Mouse (Mus musculus): ENCODE measurements around the gene BC024978. TPM values are rescaled to one million over a fixed set of nuclear protein-coding genes. Genes with fewer than 3 reads are reported as not detected.
"Not testable (repeated sequence)": the region's sequence is repeated elsewhere in the genome, so short reads cannot be mapped to it uniquely, and the experiment has no call there.

Gene BC024978
- polyA plus RNA-seq, 1 experiment from 2014 or later: 5.1 TPM

- Histone ChIP-seq H3K27ac (ENCODE audit: low read length) (no peak overlapping the region), H3K4me3 (replicated peaks; ENCODE audit: low read length) (no peak overlapping the region), H3K9ac (replicated peaks; ENCODE audit: low read depth, low read length) (no peak overlapping the region), H3K9me3 (ENCODE audit: control insufficient read depth, low read length) (no peaks in the 10 kb centered on the region), H3K27me3 (replicated peaks; ENCODE audit: control insufficient read depth, insufficient read depth, low read length) (no peaks in the 10 kb centered on the region), H3K36me3 (ENCODE audit: control insufficient read depth, insufficient read depth) (peaks cover 19% of the 10 kb centered on the region), H3K4me2 (ENCODE audit: low read length) (no peak overlapping the region), H3K4me1 (replicated peaks; ENCODE audit: control insufficient read depth, insufficient read depth, low read length) (no peaks in the 10 kb centered on the region)
- 82% methylated on average over 8 of the region's 8 CpGs for WGBS
- ATAC-seq: no peak
These were observed 47.6 kb downstream of the BC024978 start for GRCm38 (mm10) chr7:27243211-27243610.

GRCm38 (mm10) chr7:27244088-27244487, 48.5 kb downstream of the BC024978 start:
- not testable (repeated sequence) for H3K4me2 ChIP-seq (ENCODE audit: low read length); H3K4me1 ChIP-seq (replicated peaks; ENCODE audit: control insufficient read depth, insufficient read depth, low read length); ATAC-seq; H3K27me3 ChIP-seq (replicated peaks; ENCODE audit: control insufficient read depth, insufficient read depth, low read length); H3K4me3 ChIP-seq (replicated peaks; ENCODE audit: low read length); H3K27ac ChIP-seq (ENCODE audit: low read length); H3K9ac ChIP-seq (replicated peaks; ENCODE audit: low read depth, low read length); H3K9me3 ChIP-seq (ENCODE audit: control insufficient read depth, low read length)
- H3K36me3 ChIP-seq (ENCODE audit: control insufficient read depth, insufficient read depth): peaks cover 19% of the 10 kb centered on the region
- WGBS: 77% methylated on average over 2 of the region's 2 CpGs

- no peak for ATAC-seq
- no peaks in the 10 kb centered on the region for H3K9me3 ChIP-seq (ENCODE audit: control insufficient read depth, low read length)
- peaks cover 16% of the 10 kb centered on the region for H3K36me3 ChIP-seq (ENCODE audit: control insufficient read depth, insufficient read depth)
- 91% methylated on average over 2 of the region's 2 CpGs for WGBS
- no peaks in the 10 kb centered on the region for H3K4me1 ChIP-seq (replicated peaks; ENCODE audit: control insufficient read depth, insufficient read depth, low read length)
- no peak overlapping the region for H3K27ac ChIP-seq (ENCODE audit: low read length)
- H3K4me3 ChIP-seq (replicated peaks; ENCODE audit: low read length): no peak overlapping the region
- H3K27me3 ChIP-seq (replicated peaks; ENCODE audit: control insufficient read depth, insufficient read depth, low read length): no peaks in the 10 kb centered on the region
- no peak overlapping the region for H3K9ac ChIP-seq (replicated peaks; ENCODE audit: low read depth, low read length)
- no peak overlapping the region for H3K4me2 ChIP-seq (ENCODE audit: low read length)
These were observed 53.6 kb downstream of the BC024978 start for GRCm38 (mm10) chr7:27249146-27249545.

- Histone ChIP-seq H3K36me3 (ENCODE audit: control insufficient read depth, insufficient read depth) (peaks cover 15% of the 10 kb centered on the region), H3K27ac (ENCODE audit: low read length) (no peak overlapping the region), H3K4me1 (replicated peaks; ENCODE audit: control insufficient read depth, insufficient read depth, low read length) (no peaks in the 10 kb centered on the region), H3K4me2 (ENCODE audit: low read length) (no peak overlapping the region), H3K9me3 (ENCODE audit: control insufficient read depth, low read length) (no peaks in the 10 kb centered on the region), H3K9ac (replicated peaks; ENCODE audit: low read depth, low read length) (0 out of 2 replicates have a peak overlapping the region, but pooled peaks have one; percentile 11), H3K4me3 (replicated peaks; ENCODE audit: low read length) (no peak overlapping the region), H3K27me3 (replicated peaks; ENCODE audit: control insufficient read depth, insufficient read depth, low read length) (no peaks in the 10 kb centered on the region)
- WGBS: 82% methylated on average over 5 of the region's 5 CpGs
- ATAC-seq: no peak
These were observed 54.3 kb downstream of the BC024978 start for GRCm38 (mm10) chr7:27249928-27250327.

- Histone ChIP-seq H3K27me3 (replicated peaks; ENCODE audit: control insufficient read depth, insufficient read depth, low read length) (no peaks in the 10 kb centered on the region), H3K36me3 (ENCODE audit: control insufficient read depth, insufficient read depth) (peaks cover 6% of the 10 kb centered on the region), H3K4me1 (replicated peaks; ENCODE audit: control insufficient read depth, insufficient read depth, low read length) (peaks cover 2% of the 10 kb centered on the region), H3K4me2 (ENCODE audit: low read length) (no peak overlapping the region), H3K9me3 (ENCODE audit: control insufficient read depth, low read length) (no peaks in the 10 kb centered on the region), H3K4me3 (replicated peaks; ENCODE audit: low read length) (no peak overlapping the region), H3K27ac (ENCODE audit: low read length) (no peak overlapping the region), H3K9ac (replicated peaks; ENCODE audit: low read depth, low read length) (no peak overlapping the region)
- 87% methylated on average over 6 of the region's 6 CpGs for WGBS
- no peak for ATAC-seq
These were observed 56.4 kb downstream of the BC024978 start for GRCm38 (mm10) chr7:27251946-27252345.

GRCm38 (mm10) chr7:27255721-27256120, 60.1 kb downstream of the BC024978 start:
- peaks cover 26% of the 10 kb centered on the region for H3K4me1 ChIP-seq (replicated peaks; ENCODE audit: control insufficient read depth, insufficient read depth, low read length)
- no peaks in the 10 kb centered on the region for H3K9me3 ChIP-seq (ENCODE audit: control insufficient read depth, low read length)
- no peak overlapping the region for H3K9ac ChIP-seq (replicated peaks; ENCODE audit: low read depth, low read length)
- no peak for ATAC-seq
- no peak overlapping the region for H3K27ac ChIP-seq (ENCODE audit: low read length)
- H3K4me2 ChIP-seq (ENCODE audit: low read length): no peak overlapping the region
- no peaks in the 10 kb centered on the region for H3K27me3 ChIP-seq (replicated peaks; ENCODE audit: control insufficient read depth, insufficient read depth, low read length)
- peaks cover 5% of the 10 kb centered on the region for H3K36me3 ChIP-seq (ENCODE audit: control insufficient read depth, insufficient read depth)
- WGBS: 81% methylated on average over 3 of the region's 3 CpGs
- no peak overlapping the region for H3K4me3 ChIP-seq (replicated peaks; ENCODE audit: low read length)

- peak overlapping the region; percentile 16 for H3K4me3 ChIP-seq (replicated peaks; ENCODE audit: low read length)
- peak overlapping the region; percentile 94 for H3K27ac ChIP-seq (ENCODE audit: low read length)
- WGBS: 5% methylated on average over 26 of the region's 27 CpGs
- H3K27me3 ChIP-seq (replicated peaks; ENCODE audit: control insufficient read depth, insufficient read depth, low read length): no peaks in the 10 kb centered on the region
- peaks cover 6% of the 10 kb centered on the region for H3K36me3 ChIP-seq (ENCODE audit: control insufficient read depth, insufficient read depth)
- H3K9ac ChIP-seq (replicated peaks; ENCODE audit: low read depth, low read length): 0 out of 2 replicates have a peak overlapping the region, but pooled peaks have one; percentile 15
- peak overlapping the region; percentile 84 for H3K4me2 ChIP-seq (ENCODE audit: low read length)
- H3K4me1 ChIP-seq (replicated peaks; ENCODE audit: control insufficient read depth, insufficient read depth, low read length): peaks cover 40% of the 10 kb centered on the region
- H3K9me3 ChIP-seq (ENCODE audit: control insufficient read depth, low read length): no peaks in the 10 kb centered on the region
- peak; percentile 41 for ATAC-seq
These were observed 61.7 kb downstream of the BC024978 start for GRCm38 (mm10) chr7:27257046-27257851.

- H3K9ac ChIP-seq (replicated peaks; ENCODE audit: low read depth, low read length): no peak overlapping the region
These were observed 62.2 kb downstream of the BC024978 start for GRCm38 (mm10) chr7:27257852-27258204.

GRCm38 (mm10) chr7:27258205-27258899, 62.8 kb downstream of the BC024978 start, which contains the start of gene Numbl:
Gene Numbl (plus strand): TSS chr7:27258433.
- Histone ChIP-seq H3K4me1 (replicated peaks; ENCODE audit: control insufficient read depth, insufficient read depth, low read length) (peaks cover 40% of the 10 kb centered on the region), H3K9ac (replicated peaks; ENCODE audit: low read depth, low read length) (peak within 1 kb of the TSS; percentile 92), H3K4me3 (replicated peaks; ENCODE audit: low read length) (peak within 1 kb of the TSS; percentile 60), H3K9me3 (ENCODE audit: control insufficient read depth, low read length) (no peaks in the 10 kb centered on the region), H3K36me3 (ENCODE audit: control insufficient read depth, insufficient read depth) (peaks cover 11% of the 10 kb centered on the region), H3K4me2 (ENCODE audit: low read length) (peak within 1 kb of the TSS; percentile 84), H3K27ac (ENCODE audit: low read length) (peak within 1 kb of the TSS; percentile 94), H3K27me3 (replicated peaks; ENCODE audit: control insufficient read depth, insufficient read depth, low read length) (no peaks in the 10 kb centered on the region)
- ATAC-seq: peak; percentile 60
- WGBS: under 1% methylated on average over 35 of the region's 47 CpGs

More at GRCm38 (mm10) chr7:27257852-27258204, 62.2 kb downstream of the BC024978 start:
- WGBS: 0% methylated on average over 5 of the region's 6 CpGs
- peak; percentile 29 for ATAC-seq
- peaks cover 40% of the 10 kb centered on the region for H3K4me1 ChIP-seq (replicated peaks; ENCODE audit: control insufficient read depth, insufficient read depth, low read length)
- H3K4me3 ChIP-seq (replicated peaks; ENCODE audit: low read length): peak overlapping the region; percentile 60
- H3K27me3 ChIP-seq (replicated peaks; ENCODE audit: control insufficient read depth, insufficient read depth, low read length): no peaks in the 10 kb centered on the region
- no peaks in the 10 kb centered on the region for H3K9me3 ChIP-seq (ENCODE audit: control insufficient read depth, low read length)
- H3K4me2 ChIP-seq (ENCODE audit: low read length): peak overlapping the region; percentile 84
- H3K27ac ChIP-seq (ENCODE audit: low read length): peak overlapping the region; percentile 94
- H3K36me3 ChIP-seq (ENCODE audit: control insufficient read depth, insufficient read depth): peaks cover 7% of the 10 kb centered on the region

Data from forebrain, embryonic 16.5 days (tissue).